Mouse (Mus musculus) limb, embryonic 14.5 days (tissue): Measurements from ENCODE around the gene Cks1brt. TPM values are rescaled to one million over a fixed set of nuclear protein-coding genes. Genes with fewer than 3 reads are reported as not detected.

Experiments used
- ATAC-seq: fragments of 200-750 bp; cut with Nextera tagmentation; 2 replicates; pipeline ENCODE4 v1.8.0; 2017; ENCODE audit warnings: low read depth, moderate number of reproducible peaks, moderate TSS enrichment; ENCODE audit not compliant: low FRiP score
- DNase-seq: peaks from one replicate; pipeline ENCODE4 v3.0.0-alpha.2; 2015; ENCODE audit warnings: low spot score
- H3K27ac ChIP-seq: fragments of 300-500 bp; sonication (generic); replicated peaks from 2 replicates; pipeline ENCODE4 v1.5.1; 2014; ENCODE audit warnings: low read depth, mild to moderate bottlenecking, low read length, moderate library complexity, mixed read lengths
- H3K27me3 ChIP-seq: fragments of 300-500 bp; sonication (generic); 2 replicates; pipeline ENCODE4 v1.6.1; 2014; ENCODE audit warnings: low read length, mixed read lengths; ENCODE audit not compliant: control insufficient read depth, insufficient read depth
- H3K36me3 ChIP-seq: fragments of 300-500 bp; sonication (generic); 2 replicates; pipeline ENCODE4 v1.6.1; 2014; ENCODE audit warnings: mild to moderate bottlenecking, low read length, moderate library complexity, mixed read lengths; ENCODE audit not compliant: control insufficient read depth, insufficient read depth
- H3K4me1 ChIP-seq: fragments of 300-500 bp; sonication (generic); 2 replicates; pipeline ENCODE4 v1.6.1; 2014; ENCODE audit warnings: antibody characterized with exemption, low read length, mixed read lengths; ENCODE audit not compliant: control insufficient read depth, insufficient read depth
- H3K4me2 ChIP-seq: fragments of 300-500 bp; sonication (generic); replicated peaks from 2 replicates; pipeline ENCODE4 v1.6.1; 2014; ENCODE audit warnings: low read depth, mild to moderate bottlenecking, low read length, moderate library complexity; ENCODE audit not compliant: severe bottlenecking
- H3K4me3 ChIP-seq: fragments of 300-500 bp; sonication (generic); replicated peaks from 2 replicates; pipeline ENCODE4 v1.5.1; 2014; ENCODE audit warnings: low read length
- H3K9ac ChIP-seq: fragments of 300-500 bp; sonication (generic); 2 replicates; pipeline ENCODE4 v1.6.1; 2014; ENCODE audit warnings: mild to moderate bottlenecking, low read depth, low read length, moderate library complexity; ENCODE audit not compliant: severe bottlenecking
- H3K9me3 ChIP-seq: fragments of 300-500 bp; sonication (generic); 2 replicates; pipeline ENCODE4 v1.6.1; 2016; ENCODE audit warnings: low read length; ENCODE audit not compliant: control insufficient read depth
- POLR2A ChIP-seq: fragments of 200-500 bp; IDR thresholded peaks from 2 replicates; pipeline ENCODE4 v1.8.0; 2012; ENCODE audit warnings: inconsistent platforms, mild to moderate bottlenecking, moderate library complexity, borderline replicate concordance; ENCODE audit not compliant: insufficient read depth, insufficient read length; ENCODE audit errors: extremely low read depth
- WGBS: fragments of 180-500 bp; shearing (Covaris S2); extraction: QIAGEN DNeasy Blood & Tissue Kit; methylation state at CpG from one replicate; pipeline ENCODE4 v1.1.7; 2014; 5-methylcytosine and 5-hydroxymethylcytosine counted together
- microRNA-seq: library from miRNA; unstranded; fragments of <30 nt; microRNA quantifications from one replicate; pipeline ENCODE4, GENCODE M21; 2016
- polyA plus RNA-seq, 2 experiments: library from polyadenylated mRNA; depleted of rRNA in 1 of 2; stranded (reverse) in 1 of 2; unstranded in 1 of 2; fragments of >200 nt; fragmentation: Nextera tagmentation in 1 of 2; extraction: Ambion mirVana in 1 of 2; gene quantifications; 2 replicates each; pipeline versions ENCODE4 v1.2.1 to v1.2.3; 2012 to 2014

Cks1brt gene
- polyA plus RNA-seq, 2 experiments: not detected

- no peak for TF ChIP-seq POLR2A
- no peak for ATAC-seq
- H3K27me3 ChIP-seq: no peaks in the 10 kb centered on the region
- DNase-seq: peak; percentile 4
- H3K36me3 ChIP-seq: no peaks in the 10 kb centered on the region
- no peak overlapping the region for H3K4me2 ChIP-seq
- no peaks in the 10 kb centered on the region for H3K4me1 ChIP-seq
- no peak overlapping the region for H3K4me3 ChIP-seq
- 46% methylated on average over 7 of the region's 7 CpGs for WGBS
- H3K9me3 ChIP-seq: no peaks in the 10 kb centered on the region
- H3K9ac ChIP-seq: no peak overlapping the region
- no peak overlapping the region for H3K27ac ChIP-seq
These were observed 24.2 kb downstream of the Cks1brt start for GRCm38 (mm10) chr8:85175892-85176291.

DNA sequence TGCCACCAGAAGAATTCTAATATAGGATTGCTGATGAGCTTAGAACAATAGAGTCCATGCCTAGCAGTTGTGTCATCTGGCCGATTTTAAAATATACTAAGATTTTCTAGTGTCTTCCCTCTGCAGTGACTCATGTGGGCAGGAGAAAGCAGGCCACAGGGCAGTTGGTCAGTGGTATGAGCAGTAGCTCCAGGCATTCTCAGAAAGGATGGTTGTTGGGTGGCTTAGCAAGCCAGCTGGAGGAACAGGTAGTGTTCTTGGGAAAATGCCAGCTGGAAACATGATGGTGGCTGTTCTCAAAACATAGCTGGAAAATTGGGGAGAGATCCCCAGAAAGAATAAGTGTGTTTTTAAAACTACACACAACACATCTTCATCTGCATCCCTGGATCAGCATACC is 40.6 kb downstream of the Cks1brt start:
- H3K27ac ChIP-seq: no peak overlapping the region
- no peak for TF ChIP-seq POLR2A
- peaks cover 9% of the 10 kb centered on the region; the same call in 1 of the 2 replicates for H3K9me3 ChIP-seq
- H3K4me2 ChIP-seq: no peak overlapping the region
- H3K4me3 ChIP-seq: no peak overlapping the region
- WGBS: 76% methylated on average over 1 of the region's 1 CpGs
- no peaks in the 10 kb centered on the region for H3K27me3 ChIP-seq
- ATAC-seq (no peak), DNase-seq (no peak)
- no peaks in the 10 kb centered on the region for H3K36me3 ChIP-seq
- H3K9ac ChIP-seq: no peak overlapping the region
- no peaks in the 10 kb centered on the region for H3K4me1 ChIP-seq

DNA sequence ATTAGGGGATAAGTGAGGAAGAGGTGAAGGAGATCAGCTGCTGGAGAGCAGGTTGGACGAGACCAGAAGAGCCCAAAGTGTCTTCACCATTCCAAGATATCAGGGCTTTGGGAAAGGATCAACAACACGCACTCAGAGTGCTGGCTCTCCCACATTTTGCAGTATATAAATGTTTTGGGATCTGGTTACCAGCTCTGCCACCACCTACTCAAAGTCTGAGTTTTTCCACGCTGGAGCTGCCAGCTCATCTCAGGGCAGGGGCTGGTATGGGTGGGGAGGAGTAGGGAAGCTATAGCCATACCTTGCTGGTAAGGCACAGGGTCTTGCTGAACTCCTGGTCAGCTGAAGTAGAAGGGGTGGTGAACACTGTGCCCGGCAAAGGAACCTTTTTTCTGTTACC is 68.5 kb downstream of the Cks1brt start:
- H3K27ac ChIP-seq: no peak overlapping the region
- H3K27me3 ChIP-seq: no peaks in the 10 kb centered on the region
- no peak overlapping the region for H3K4me3 ChIP-seq
- WGBS: 62% methylated on average over 4 of the region's 4 CpGs
- H3K9me3 ChIP-seq: no peaks in the 10 kb centered on the region
- ATAC-seq (no peak), DNase-seq (no peak)
- H3K4me2 ChIP-seq: no peak overlapping the region
- no peak overlapping the region for H3K9ac ChIP-seq
- no peaks in the 10 kb centered on the region for H3K4me1 ChIP-seq
- TF ChIP-seq POLR2A: no peak
- H3K36me3 ChIP-seq: no peaks in the 10 kb centered on the region

DNA sequence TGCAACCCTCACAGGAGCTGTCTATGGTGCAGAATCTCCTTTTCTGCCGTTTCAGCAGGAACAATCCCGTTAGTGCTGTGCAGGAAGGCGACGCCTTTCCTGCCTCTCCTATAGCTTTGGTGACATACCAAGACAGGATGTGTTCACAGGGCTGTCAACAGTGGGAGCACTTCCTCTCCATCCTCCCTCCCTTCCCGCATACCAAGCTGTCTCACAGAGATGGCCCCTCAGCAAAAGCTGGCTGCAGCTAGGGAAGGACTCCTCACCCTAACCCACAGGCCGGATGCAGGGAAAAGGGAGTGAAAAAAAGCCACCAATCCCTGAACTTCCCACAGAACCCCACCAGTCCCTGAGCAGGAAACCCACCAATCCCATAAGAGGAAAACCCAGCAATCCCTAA is 69.3 kb downstream of the Cks1brt start:
- TF ChIP-seq POLR2A: no peak
- Histone ChIP-seq H3K36me3 (no peaks in the 10 kb centered on the region), H3K4me1 (no peaks in the 10 kb centered on the region), H3K9me3 (no peaks in the 10 kb centered on the region), H3K4me3 (no peak overlapping the region), H3K27me3 (no peaks in the 10 kb centered on the region), H3K9ac (no peak overlapping the region), H3K4me2 (no peak overlapping the region), H3K27ac (no peak overlapping the region)
- 56% methylated on average over 6 of the region's 6 CpGs for WGBS
- DNase-seq (peak; percentile 23), ATAC-seq (no peak)

Small RNA genes lying within 50 kb of the gene (microRNA-seq; reads per million reads assigned to microRNA genes)
- 0.69 reads per million for gene Gm23388

Other genes with a start within 250 kb of the Cks1brt start
- 2.5 and 3.0 TPM in 2 replicates for gene Klf1, start 250.0 kb upstream of the Cks1brt start, polyA plus RNA-seq (2012; rRNA removed)
- gene Klf1, start 250.0 kb upstream of the Cks1brt start, polyA plus RNA-seq (2014; fragmentation: Nextera tagmentation; extraction: Ambion mirVana): 1.4 and 2.0 TPM in 2 replicates
- gene Dnase2a, start 243.4 kb upstream of the Cks1brt start, polyA plus RNA-seq (2012; rRNA removed): 18.5 and 20.5 TPM in 2 replicates
- 13.8 and 15.4 TPM in 2 replicates for gene Dnase2a, start 243.4 kb upstream of the Cks1brt start, polyA plus RNA-seq (2014; fragmentation: Nextera tagmentation; extraction: Ambion mirVana)
- gene Mast1, start 214.6 kb upstream of the Cks1brt start, polyA plus RNA-seq (2012; rRNA removed): 0.36 and 0.50 TPM in 2 replicates
- gene Mast1, start 214.6 kb upstream of the Cks1brt start, polyA plus RNA-seq (2014; fragmentation: Nextera tagmentation; extraction: Ambion mirVana): 0.15 and 0.32 TPM in 2 replicates
- not detected in 2 replicates for gene Rtbdn, start 204.9 kb upstream of the Cks1brt start, polyA plus RNA-seq (2012; rRNA removed)
- not detected in 2 replicates for gene Rtbdn, start 204.9 kb upstream of the Cks1brt start, polyA plus RNA-seq (2014; fragmentation: Nextera tagmentation; extraction: Ambion mirVana)
- gene Gm49661, start 182.5 kb upstream of the Cks1brt start, polyA plus RNA-seq (2012; rRNA removed): 2.0 TPM in 1 of 2 replicates, not detected in the other
- gene Gm49661, start 182.5 kb upstream of the Cks1brt start, polyA plus RNA-seq (2014; fragmentation: Nextera tagmentation; extraction: Ambion mirVana): not detected in 2 replicates
- gene Prdx2, start 182.3 kb upstream of the Cks1brt start, polyA plus RNA-seq (2012; rRNA removed): 387 and 405 TPM in 2 replicates
- gene Prdx2, start 182.3 kb upstream of the Cks1brt start, polyA plus RNA-seq (2014; fragmentation: Nextera tagmentation; extraction: Ambion mirVana): 839 and 877 TPM in 2 replicates
- gene Rnaseh2a, start 182.2 kb upstream of the Cks1brt start, polyA plus RNA-seq (2012; rRNA removed): 58.6 and 60.8 TPM in 2 replicates
- gene Rnaseh2a, start 182.2 kb upstream of the Cks1brt start, polyA plus RNA-seq (2014; fragmentation: Nextera tagmentation; extraction: Ambion mirVana): 87.6 and 90.8 TPM in 2 replicates
- 11.3 and 16.4 TPM in 2 replicates for gene Junb, start 173.2 kb upstream of the Cks1brt start, polyA plus RNA-seq (2012; rRNA removed)
- 16.9 and 18.0 TPM in 2 replicates for gene Junb, start 173.2 kb upstream of the Cks1brt start, polyA plus RNA-seq (2014; fragmentation: Nextera tagmentation; extraction: Ambion mirVana)
- 15.1 and 17.7 TPM in 2 replicates for gene Hook2, start 161.3 kb upstream of the Cks1brt start, polyA plus RNA-seq (2012; rRNA removed)
- gene Hook2, start 161.3 kb upstream of the Cks1brt start, polyA plus RNA-seq (2014; fragmentation: Nextera tagmentation; extraction: Ambion mirVana): 17.4 and 18.1 TPM in 2 replicates
- gene Best2, start 137.4 kb upstream of the Cks1brt start, polyA plus RNA-seq (2012; rRNA removed): 0.08 and 0.15 TPM in 2 replicates
- gene Best2, start 137.4 kb upstream of the Cks1brt start, polyA plus RNA-seq (2014; fragmentation: Nextera tagmentation; extraction: Ambion mirVana): not detected in 2 replicates
- gene Asna1, start 126.6 kb upstream of the Cks1brt start, polyA plus RNA-seq (2012; rRNA removed): 173 and 207 TPM in 2 replicates
- gene Asna1, start 126.6 kb upstream of the Cks1brt start, polyA plus RNA-seq (2014; fragmentation: Nextera tagmentation; extraction: Ambion mirVana): 95.0 and 98.0 TPM in 2 replicates
- 163 and 168 TPM in 2 replicates for gene Trir, start 125.1 kb upstream of the Cks1brt start, polyA plus RNA-seq (2012; rRNA removed)
- 135 and 156 TPM in 2 replicates for gene Trir, start 125.1 kb upstream of the Cks1brt start, polyA plus RNA-seq (2014; fragmentation: Nextera tagmentation; extraction: Ambion mirVana)
- gene Tnpo2, start 115.0 kb upstream of the Cks1brt start, polyA plus RNA-seq (2012; rRNA removed): 89.9 and 112 TPM in 2 replicates
- gene Tnpo2, start 115.0 kb upstream of the Cks1brt start, polyA plus RNA-seq (2014; fragmentation: Nextera tagmentation; extraction: Ambion mirVana): 16.9 and 18.0 TPM in 2 replicates
- 51.0 and 73.3 TPM in 2 replicates for gene Fbxw9, start 91.9 kb upstream of the Cks1brt start, polyA plus RNA-seq (2012; rRNA removed)
- gene Fbxw9, start 91.9 kb upstream of the Cks1brt start, polyA plus RNA-seq (2014; fragmentation: Nextera tagmentation; extraction: Ambion mirVana): 28.6 and 30.5 TPM in 2 replicates
- 0.99 TPM in 1 of 2 replicates, not detected in the other for gene Gm5741, start 83.9 kb upstream of the Cks1brt start, polyA plus RNA-seq (2012; rRNA removed)
- 0.74 and 1.6 TPM in 2 replicates for gene Gm5741, start 83.9 kb upstream of the Cks1brt start, polyA plus RNA-seq (2014; fragmentation: Nextera tagmentation; extraction: Ambion mirVana)
- 44.9 and 46.9 TPM in 2 replicates for gene Dhps, start 80.2 kb upstream of the Cks1brt start, polyA plus RNA-seq (2012; rRNA removed)
- 46.1 and 47.7 TPM in 2 replicates for gene Dhps, start 80.2 kb upstream of the Cks1brt start, polyA plus RNA-seq (2014; fragmentation: Nextera tagmentation; extraction: Ambion mirVana)
- 87.2 and 112 TPM in 2 replicates for gene Wdr83os, start 71.2 kb upstream of the Cks1brt start, polyA plus RNA-seq (2012; rRNA removed)
- gene Wdr83os, start 71.2 kb upstream of the Cks1brt start, polyA plus RNA-seq (2014; fragmentation: Nextera tagmentation; extraction: Ambion mirVana): 138 and 139 TPM in 2 replicates
- 53.2 and 58.4 TPM in 2 replicates for gene Wdr83, start 70.6 kb upstream of the Cks1brt start, polyA plus RNA-seq (2012; rRNA removed)
- 36.8 and 38.4 TPM in 2 replicates for gene Wdr83, start 70.6 kb upstream of the Cks1brt start, polyA plus RNA-seq (2014; fragmentation: Nextera tagmentation; extraction: Ambion mirVana)
- 46.7 and 54.1 TPM in 2 replicates for gene Man2b1, start 68.7 kb upstream of the Cks1brt start, polyA plus RNA-seq (2012; rRNA removed)
- 32.9 and 34.2 TPM in 2 replicates for gene Man2b1, start 68.7 kb upstream of the Cks1brt start, polyA plus RNA-seq (2014; fragmentation: Nextera tagmentation; extraction: Ambion mirVana)
- gene Zfp791, start 28.8 kb upstream of the Cks1brt start, polyA plus RNA-seq (2012; rRNA removed): 1.8 and 2.4 TPM in 2 replicates
- 0.77 and 1.8 TPM in 2 replicates for gene Zfp791, start 28.8 kb upstream of the Cks1brt start, polyA plus RNA-seq (2014; fragmentation: Nextera tagmentation; extraction: Ambion mirVana)
- not detected in 2 replicates for gene Olfr371, start 74.1 kb downstream of the Cks1brt start, polyA plus RNA-seq (2012; rRNA removed)
- gene Olfr371, start 74.1 kb downstream of the Cks1brt start, polyA plus RNA-seq (2014; fragmentation: Nextera tagmentation; extraction: Ambion mirVana): not detected in 2 replicates
- 77.6 and 99.3 TPM in 2 replicates for gene Orc6, start 147.7 kb downstream of the Cks1brt start, polyA plus RNA-seq (2012; rRNA removed)
- 95.2 and 99.2 TPM in 2 replicates for gene Orc6, start 147.7 kb downstream of the Cks1brt start, polyA plus RNA-seq (2014; fragmentation: Nextera tagmentation; extraction: Ambion mirVana)
- 52.5 and 61.9 TPM in 2 replicates for gene Vps35, start 147.9 kb downstream of the Cks1brt start, polyA plus RNA-seq (2012; rRNA removed)
- gene Vps35, start 147.9 kb downstream of the Cks1brt start, polyA plus RNA-seq (2014; fragmentation: Nextera tagmentation; extraction: Ambion mirVana): 123 and 125 TPM in 2 replicates
- 0.53 and 0.91 TPM in 2 replicates for gene Mylk3, start 234.4 kb downstream of the Cks1brt start, polyA plus RNA-seq (2012; rRNA removed)
- 1.2 and 1.4 TPM in 2 replicates for gene Mylk3, start 234.4 kb downstream of the Cks1brt start, polyA plus RNA-seq (2014; fragmentation: Nextera tagmentation; extraction: Ambion mirVana)